Mouse (Mus musculus): ENCODE measurements at regions not wholly inside any gene's neighbourhood (a gene's known extent, or its start where the extent isn't known, plus 50 kb on each side); places are given as distances from the start of the nearest gene placed in this dataset.

DNA sequence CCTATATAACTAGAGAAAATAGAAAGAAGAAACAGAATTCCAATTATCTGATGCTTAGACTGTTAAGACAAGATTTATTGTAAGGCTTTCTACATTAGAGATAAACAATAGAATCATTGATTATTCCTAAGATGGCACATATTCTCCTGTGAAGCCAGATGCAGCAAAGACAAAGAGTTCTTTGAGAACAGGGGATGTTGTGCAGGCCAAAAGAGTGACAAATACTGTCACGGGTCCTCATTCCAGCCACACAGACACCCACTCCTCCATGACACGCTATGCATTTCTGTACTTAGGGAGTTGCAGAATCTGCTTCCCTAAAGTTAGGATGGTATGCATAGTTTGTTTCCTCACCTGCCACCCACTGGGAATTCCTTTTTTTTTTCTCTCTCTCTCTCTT, 245.2 kb downstream of the Sv2b start:
- Histone ChIP-seq H3K4me1 (ENCODE audit: control insufficient read depth, insufficient read depth, low read length) (no peaks in the 10 kb centered on the region), H3K27ac (ENCODE audit: insufficient read depth, low read length) (no peak overlapping the region), H3K27me3 (ENCODE audit: control insufficient read depth, insufficient read depth, low read length, poor library complexity, severe bottlenecking) (no peaks in the 10 kb centered on the region), H3K9ac (ENCODE audit: low read depth, poor library complexity, severe bottlenecking) (no peak overlapping the region), H3K4me3 (ENCODE audit: low read depth, low read length) (no peak overlapping the region), H3K9me3 (replicated peaks; ENCODE audit: control insufficient read depth, insufficient read depth, low read length, poor library complexity, severe bottlenecking) (no peaks in the 10 kb centered on the region), H3K36me3 (ENCODE audit: control insufficient read depth, insufficient read depth, low read length, poor library complexity, severe bottlenecking) (no peaks in the 10 kb centered on the region)
- TF ChIP-seq POLR2A (IDR thresholded peaks at IDR 0.05; ENCODE audit: insufficient read depth, low read length) (no peak), CTCF (IDR thresholded peaks at IDR 0.05; ENCODE audit: low read depth, low read length) (no peak), EP300 (IDR thresholded peaks at IDR 0.05; ENCODE audit: insufficient read depth, low read depth, low read length) (no peak)

DNA sequence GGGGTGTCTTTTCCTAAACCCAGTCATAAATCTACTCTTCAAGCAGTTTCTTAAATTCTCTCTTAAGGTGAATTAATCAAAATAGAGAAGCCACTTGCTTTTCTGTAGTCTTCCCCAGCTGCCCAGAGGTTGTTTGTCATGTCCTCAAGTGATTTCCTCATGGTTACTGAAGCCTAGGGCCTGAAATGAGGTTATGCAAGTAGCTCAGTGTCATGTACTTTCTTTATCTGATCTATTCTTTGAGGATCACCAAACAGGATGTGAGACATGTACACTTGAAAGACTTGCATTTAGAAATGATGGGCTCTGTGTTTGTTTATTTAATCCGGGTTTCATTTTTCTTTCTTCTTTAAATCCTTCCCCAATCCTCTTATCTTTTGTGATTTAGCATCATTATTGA, 258.8 kb downstream of the Sv2b start:
- TF ChIP-seq POLR2A (IDR thresholded peaks at IDR 0.05; ENCODE audit: insufficient read depth, low read length) (no peak), EP300 (IDR thresholded peaks at IDR 0.05; ENCODE audit: insufficient read depth, low read depth, low read length) (no peak), CTCF (IDR thresholded peaks at IDR 0.05; ENCODE audit: low read depth, low read length) (no peak)
- no peak overlapping the region for H3K4me3 ChIP-seq (ENCODE audit: low read depth, low read length)
- H3K36me3 ChIP-seq (ENCODE audit: control insufficient read depth, insufficient read depth, low read length, poor library complexity, severe bottlenecking): no peaks in the 10 kb centered on the region
- no peaks in the 10 kb centered on the region for H3K4me1 ChIP-seq (ENCODE audit: control insufficient read depth, insufficient read depth, low read length)
- no peaks in the 10 kb centered on the region for H3K9me3 ChIP-seq (replicated peaks; ENCODE audit: control insufficient read depth, insufficient read depth, low read length, poor library complexity, severe bottlenecking)
- no peaks in the 10 kb centered on the region for H3K27me3 ChIP-seq (ENCODE audit: control insufficient read depth, insufficient read depth, low read length, poor library complexity, severe bottlenecking)
- H3K27ac ChIP-seq (ENCODE audit: insufficient read depth, low read length): no peak overlapping the region
- H3K9ac ChIP-seq (ENCODE audit: low read depth, poor library complexity, severe bottlenecking): no peak overlapping the region

DNA sequence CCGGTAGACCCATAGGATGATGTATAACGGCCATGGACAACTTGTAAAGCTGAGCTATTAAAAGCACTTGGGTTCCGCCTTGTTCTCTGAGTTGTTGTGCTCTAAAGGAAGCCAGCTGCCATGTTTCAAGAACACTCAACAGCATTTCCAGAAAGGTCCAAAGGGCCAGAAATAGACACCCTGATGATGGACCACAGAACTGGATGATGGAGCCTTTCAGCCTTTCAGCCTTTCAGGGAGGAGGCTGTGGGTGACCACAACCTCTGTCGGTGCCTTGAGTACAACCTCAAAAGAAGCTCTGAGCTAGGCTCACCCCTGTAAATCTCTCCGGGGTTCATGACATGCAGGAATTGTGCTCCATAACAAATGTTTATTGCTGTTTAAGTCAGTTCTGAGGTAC, 259.3 kb downstream of the Sv2b start:
- Histone ChIP-seq H3K4me1 (ENCODE audit: control insufficient read depth, insufficient read depth, low read length) (no peaks in the 10 kb centered on the region), H3K36me3 (ENCODE audit: control insufficient read depth, insufficient read depth, low read length, poor library complexity, severe bottlenecking) (no peaks in the 10 kb centered on the region), H3K27me3 (ENCODE audit: control insufficient read depth, insufficient read depth, low read length, poor library complexity, severe bottlenecking) (no peaks in the 10 kb centered on the region), H3K9me3 (replicated peaks; ENCODE audit: control insufficient read depth, insufficient read depth, low read length, poor library complexity, severe bottlenecking) (no peaks in the 10 kb centered on the region), H3K27ac (ENCODE audit: insufficient read depth, low read length) (no peak overlapping the region), H3K4me3 (ENCODE audit: low read depth, low read length) (no peak overlapping the region), H3K9ac (ENCODE audit: low read depth, poor library complexity, severe bottlenecking) (no peak overlapping the region)
- TF ChIP-seq POLR2A (IDR thresholded peaks at IDR 0.05; ENCODE audit: insufficient read depth, low read length) (no peak), CTCF (IDR thresholded peaks at IDR 0.05; ENCODE audit: low read depth, low read length) (no peak), EP300 (IDR thresholded peaks at IDR 0.05; ENCODE audit: insufficient read depth, low read depth, low read length) (no peak)

DNA sequence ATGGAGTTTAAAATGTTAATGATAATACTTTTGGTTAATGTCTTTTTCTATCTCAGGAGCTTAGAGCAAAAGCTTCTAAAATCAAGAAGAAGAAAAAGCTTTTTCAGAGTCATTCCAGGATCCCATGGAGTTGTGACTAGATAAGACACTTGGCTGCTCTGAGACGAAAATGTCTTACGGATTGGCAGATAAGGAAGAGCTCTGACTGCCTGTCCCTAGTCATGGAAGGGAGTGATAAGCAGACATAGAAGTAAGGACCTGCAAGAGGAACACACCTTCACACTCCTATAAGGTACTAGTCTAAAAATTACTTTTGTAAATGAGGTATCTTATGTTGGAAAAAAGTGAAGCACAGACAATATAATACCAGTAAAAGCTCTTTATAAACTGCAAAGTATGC, 260.2 kb downstream of the Sv2b start:
- no peaks in the 10 kb centered on the region for H3K4me1 ChIP-seq (ENCODE audit: control insufficient read depth, insufficient read depth, low read length)
- H3K4me3 ChIP-seq (ENCODE audit: low read depth, low read length): no peak overlapping the region
- no peak overlapping the region for H3K9ac ChIP-seq (ENCODE audit: low read depth, poor library complexity, severe bottlenecking)
- TF ChIP-seq EP300 (IDR thresholded peaks at IDR 0.05; ENCODE audit: insufficient read depth, low read depth, low read length) (no peak), POLR2A (IDR thresholded peaks at IDR 0.05; ENCODE audit: insufficient read depth, low read length) (no peak), CTCF (IDR thresholded peaks at IDR 0.05; ENCODE audit: low read depth, low read length) (no peak)
- H3K27me3 ChIP-seq (ENCODE audit: control insufficient read depth, insufficient read depth, low read length, poor library complexity, severe bottlenecking): no peaks in the 10 kb centered on the region
- no peak overlapping the region for H3K27ac ChIP-seq (ENCODE audit: insufficient read depth, low read length)
- no peaks in the 10 kb centered on the region for H3K9me3 ChIP-seq (replicated peaks; ENCODE audit: control insufficient read depth, insufficient read depth, low read length, poor library complexity, severe bottlenecking)
- H3K36me3 ChIP-seq (ENCODE audit: control insufficient read depth, insufficient read depth, low read length, poor library complexity, severe bottlenecking): no peaks in the 10 kb centered on the region

DNA sequence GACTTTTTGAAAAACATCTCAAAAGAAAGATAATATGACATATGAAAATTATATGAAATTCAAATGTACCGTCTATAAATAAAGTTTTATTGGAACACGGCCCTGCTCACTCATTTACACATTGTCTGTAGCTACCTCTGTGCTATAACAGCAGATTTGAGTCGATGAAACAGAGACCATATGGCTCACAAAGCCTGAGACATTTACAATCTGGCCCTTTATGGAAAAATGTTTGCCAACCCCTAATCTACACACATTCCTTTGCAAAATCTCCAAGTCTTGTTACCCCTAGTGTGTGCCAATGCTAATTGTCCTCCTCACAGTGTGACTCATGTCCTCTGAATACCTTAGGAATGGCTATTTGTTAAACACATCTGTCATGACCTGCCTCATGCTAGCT, 261.2 kb downstream of the Sv2b start:
- Histone ChIP-seq H3K27ac (ENCODE audit: insufficient read depth, low read length) (no peak overlapping the region), H3K9me3 (replicated peaks; ENCODE audit: control insufficient read depth, insufficient read depth, low read length, poor library complexity, severe bottlenecking) (no peaks in the 10 kb centered on the region), H3K4me3 (ENCODE audit: low read depth, low read length) (no peak overlapping the region), H3K9ac (ENCODE audit: low read depth, poor library complexity, severe bottlenecking) (no peak overlapping the region), H3K4me1 (ENCODE audit: control insufficient read depth, insufficient read depth, low read length) (no peaks in the 10 kb centered on the region), H3K27me3 (ENCODE audit: control insufficient read depth, insufficient read depth, low read length, poor library complexity, severe bottlenecking) (no peaks in the 10 kb centered on the region), H3K36me3 (ENCODE audit: control insufficient read depth, insufficient read depth, low read length, poor library complexity, severe bottlenecking) (no peaks in the 10 kb centered on the region)
- TF ChIP-seq CTCF (IDR thresholded peaks at IDR 0.05; ENCODE audit: low read depth, low read length): no peak
- no peak for TF ChIP-seq EP300 (IDR thresholded peaks at IDR 0.05; ENCODE audit: insufficient read depth, low read depth, low read length)
- TF ChIP-seq POLR2A (IDR thresholded peaks at IDR 0.05; ENCODE audit: insufficient read depth, low read length): no peak

DNA sequence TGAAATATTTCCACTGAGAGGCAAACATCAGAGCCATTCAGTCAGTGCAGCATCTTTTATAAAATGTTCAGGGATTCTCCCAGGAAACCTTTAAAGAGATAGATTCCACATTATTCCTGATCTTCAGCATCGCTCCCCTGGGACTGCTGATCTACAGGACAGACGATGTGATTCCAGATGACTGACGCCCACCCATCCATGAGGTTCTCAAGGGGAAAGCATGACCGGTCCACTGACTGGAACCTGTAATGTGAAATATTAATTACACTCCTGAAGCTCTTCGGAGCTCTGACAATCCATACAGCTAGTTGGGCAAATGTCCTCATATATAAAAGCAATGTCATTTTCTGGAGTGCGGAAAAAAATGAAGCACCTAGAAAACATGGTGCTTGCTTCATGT, 268.2 kb downstream of the Sv2b start:
- no peak for TF ChIP-seq POLR2A (IDR thresholded peaks at IDR 0.05; ENCODE audit: insufficient read depth, low read length)

More for the DNA sequence above, 268.2 kb downstream of the Sv2b start:
- Histone ChIP-seq H3K4me1 (ENCODE audit: control insufficient read depth, insufficient read depth, low read length) (no peaks in the 10 kb centered on the region), H3K4me3 (ENCODE audit: low read depth, low read length) (no peak overlapping the region), H3K27me3 (ENCODE audit: control insufficient read depth, insufficient read depth, low read length, poor library complexity, severe bottlenecking) (no peaks in the 10 kb centered on the region), H3K36me3 (ENCODE audit: control insufficient read depth, insufficient read depth, low read length, poor library complexity, severe bottlenecking) (no peaks in the 10 kb centered on the region), H3K9me3 (replicated peaks; ENCODE audit: control insufficient read depth, insufficient read depth, low read length, poor library complexity, severe bottlenecking) (no peaks in the 10 kb centered on the region), H3K9ac (ENCODE audit: low read depth, poor library complexity, severe bottlenecking) (no peak overlapping the region), H3K27ac (ENCODE audit: insufficient read depth, low read length) (no peak overlapping the region)

Measured in ES-Bruce4 (cell line).